Mouse (Mus musculus) cerebellum, adult 2 months (tissue): ENCODE measurements around the gene Gpc6.

ENCODE experiments used
- CTCF ChIP-seq: fragments of 200-500 bp; IDR thresholded peaks from 2 replicates; pipeline ENCODE4 v1.5.1; 2011; ENCODE audit warnings: low read depth, mild to moderate bottlenecking, control low read depth, low read length, moderate library complexity, borderline replicate concordance; ENCODE audit not compliant: insufficient read depth
- POLR2A ChIP-seq: fragments of 200-500 bp; IDR thresholded peaks from 2 replicates; pipeline ENCODE4 v1.6.1; 2011; ENCODE audit warnings: low read length, control low read depth, borderline replicate concordance; ENCODE audit not compliant: insufficient read depth

DNA sequence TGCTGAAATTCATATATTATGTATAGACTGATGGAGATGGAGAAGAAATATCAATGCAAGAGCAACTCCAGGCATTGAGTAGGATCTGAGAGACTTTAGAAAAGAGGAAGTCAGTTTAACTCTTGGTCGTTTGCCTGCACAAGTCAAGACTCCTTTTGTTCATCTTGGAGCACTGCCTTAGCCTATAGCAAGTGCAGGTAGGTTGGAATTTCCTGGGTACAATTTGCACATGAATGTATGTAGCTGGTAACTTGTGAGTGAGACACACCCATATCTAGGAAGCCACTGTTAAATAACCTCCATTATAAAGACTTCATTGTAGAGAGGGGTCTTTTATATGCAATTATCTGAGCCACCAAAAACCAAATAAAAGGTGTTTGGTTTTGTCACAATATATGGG is 27.1 kb upstream of the Gpc6 start:
- no peak for TF ChIP-seq CTCF
- TF ChIP-seq POLR2A = no peak
